ENCODE assay signal across 13 mouse cellular contexts in the genomic region with DNA sequence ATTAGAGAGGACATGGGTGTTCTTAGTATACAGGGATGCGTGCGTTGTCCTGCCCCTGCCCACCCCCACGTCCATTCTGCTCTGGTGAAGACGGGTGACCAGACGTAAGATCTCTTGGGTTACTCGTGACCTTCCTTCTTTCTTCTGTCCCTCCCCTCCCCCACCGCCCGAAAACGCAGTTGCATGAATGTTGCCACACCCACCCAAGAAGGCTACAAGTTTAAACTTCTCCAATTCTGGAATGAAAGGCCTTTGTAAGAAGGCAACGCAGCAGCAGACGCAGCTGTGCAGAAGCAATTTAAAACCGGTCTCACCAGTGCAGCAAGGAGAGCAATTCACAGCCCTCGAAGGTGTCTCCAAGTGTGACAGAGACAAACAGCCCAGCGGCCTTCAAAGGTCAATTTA. TPM values are rescaled to one million over a fixed set of nuclear protein-coding genes. Genes with fewer than 3 reads are reported as not detected.
DNase-seq lines count a peak whose midpoint lies in the region; ATAC-seq and TF ChIP-seq lines count a peak whose summit lies in the region.
"Had no signal": no experiment of that assay in that cellular context is flagged by ENCODE, and none has a peak within 500 bp of the region (broad histone marks: within the 10 kb centered on the region; RNA-seq: fewer than 3 reads in every experiment).

No protein-coding gene starts in this region.

- no peak for ATAC-seq in liver, embryonic 15.5 days (ENCODE audit: insufficient read depth)
- no peak for ATAC-seq in liver, embryonic 11.5 days (replicated peaks; ENCODE audit: low FRiP score)
- ATAC-seq in granulocyte monocyte progenitor cell, adult 5-6 weeks (replicated peaks; ENCODE audit: poor library complexity, severe bottlenecking) = peak; percentile 73
- peak; percentile 79 for ATAC-seq in lung, embryonic 14.5 days (ENCODE audit: insufficient read depth)
- no peak for ATAC-seq in activated CD4-positive, CD25-positive, alpha-beta regulatory T cell, adult 4 months
- ATAC-seq: midbrain, embryonic 13.5 days had no signal

- H3K9me3 ChIP-seq in liver, embryonic 15.5 days (replicated peaks) = no peaks in the 10 kb centered on the region
- H3K9me3 ChIP-seq in liver, embryonic 11.5 days (ENCODE audit: control insufficient read depth, low read length) = no peaks in the 10 kb centered on the region
- H3K9me3 ChIP-seq in lung, embryonic 14.5 days (ENCODE audit: low read depth, low read length) = no peaks in the 10 kb centered on the region
- H3K9me3 ChIP-seq: midbrain, embryonic 13.5 days had no signal

- H3K9ac ChIP-seq in liver, embryonic 15.5 days = no peak overlapping the region
- no peak overlapping the region for H3K9ac ChIP-seq in liver, embryonic 11.5 days (ENCODE audit: low read depth, low read length)
- no peak overlapping the region for H3K9ac ChIP-seq in lung, embryonic 14.5 days
- H3K9ac ChIP-seq: midbrain, embryonic 13.5 days had no signal

- H3K4me2 ChIP-seq in liver, embryonic 15.5 days = peak overlapping the region; percentile 10; the same call in 1 of the 2 replicates
- H3K4me2 ChIP-seq in liver, embryonic 11.5 days = no peak overlapping the region
- peak overlapping the region; percentile 42 for H3K4me2 ChIP-seq in lung, embryonic 14.5 days
- H3K4me2 ChIP-seq: midbrain, embryonic 13.5 days had no signal

- H3K27me3 ChIP-seq in liver, embryonic 15.5 days = no peaks in the 10 kb centered on the region
- H3K27me3 ChIP-seq in liver, embryonic 11.5 days (replicated peaks; ENCODE audit: control insufficient read depth, insufficient read depth, low read length) = no peaks in the 10 kb centered on the region
- no peaks in the 10 kb centered on the region for H3K27me3 ChIP-seq in lung, embryonic 14.5 days (ENCODE audit: insufficient read depth, low read length)
- H3K27me3 ChIP-seq: CH12.LX; midbrain, embryonic 13.5 days had no signal

- H3K36me3 ChIP-seq in liver, embryonic 15.5 days (replicated peaks) = no peaks in the 10 kb centered on the region
- H3K36me3 ChIP-seq in liver, embryonic 11.5 days (ENCODE audit: control insufficient read depth, insufficient read depth, low read length) = no peaks in the 10 kb centered on the region
- no peaks in the 10 kb centered on the region for H3K36me3 ChIP-seq in lung, embryonic 14.5 days (ENCODE audit: insufficient read depth)
- H3K36me3 ChIP-seq: midbrain, embryonic 13.5 days had no signal

- H3K27ac ChIP-seq in liver, embryonic 15.5 days (replicated peaks) = no peak overlapping the region
- H3K27ac ChIP-seq in liver, embryonic 11.5 days (ENCODE audit: low read depth, low read length) = no peak overlapping the region
- H3K27ac ChIP-seq in lung, embryonic 14.5 days (ENCODE audit: low read depth) = peak overlapping the region; percentile 43; the same call in 1 of the 2 replicates
- H3K27ac ChIP-seq: midbrain, embryonic 13.5 days had no signal

- H3K4me3 ChIP-seq in liver, embryonic 15.5 days (replicated peaks) = no peak overlapping the region
- H3K4me3 ChIP-seq in liver, embryonic 11.5 days (ENCODE audit: low read depth, low read length) = no peak overlapping the region
- no peak overlapping the region for H3K4me3 ChIP-seq in lung, embryonic 14.5 days (ENCODE audit: low read depth, low read length)
- H3K4me3 ChIP-seq: midbrain, embryonic 13.5 days had no signal

- no peak for DNase-seq in liver, embryonic 11.5 days (ENCODE audit: low spot score)
- peak; percentile 73 for DNase-seq in lung, embryonic 14.5 days
- peak; percentile 60 for DNase-seq in testis, postnatal 10 days (ENCODE audit: low spot score)
- no peak for DNase-seq in left cerebral cortex, adult 9 months (ENCODE audit: low spot score in 2 of 2)
- no peak for DNase-seq in thymus, postnatal 4 days
- DNase-seq: adrenal gland, postnatal 25 days; thymus, adult 18-20 months had no signal

- H3K4me1 ChIP-seq in liver, embryonic 15.5 days (replicated peaks) = 0 out of 2 replicates have a peak, but pooled peaks cover 4% of the 10 kb centered on the region
- no peaks in the 10 kb centered on the region for H3K4me1 ChIP-seq in liver, embryonic 11.5 days (replicated peaks; ENCODE audit: control insufficient read depth, insufficient read depth, low read length)
- H3K4me1 ChIP-seq in lung, embryonic 14.5 days (ENCODE audit: insufficient read depth) = no peaks in the 10 kb centered on the region
- H3K4me1 ChIP-seq: midbrain, embryonic 13.5 days had no signal

- WGBS in liver, embryonic 15.5 days (ENCODE audit: insufficient replicate concordance) = 46% methylated on average over 14 of the region's 14 CpGs
- 45% methylated on average over 14 of the region's 14 CpGs for WGBS in liver, embryonic 11.5 days
- WGBS in lung, embryonic 14.5 days = 39% methylated on average over 14 of the region's 14 CpGs

- no peak for TF ChIP-seq CTCF in lung, embryonic 14.5 days (IDR thresholded peaks at IDR 0.05; ENCODE audit: low read depth)

RNA-seq across cellular contexts. Expression of a gene that starts 16.0 kb away (rescaled TPM):
- polyA plus RNA-seq in liver, embryonic 15.5 days (2015; fragmentation: Nextera tagmentation; extraction: Ambion mirVana) = not detected in 2 replicates
- polyA plus RNA-seq in liver, embryonic 11.5 days (2014; fragmentation: Nextera tagmentation; extraction: Ambion mirVana) = 0.27 TPM in 1 of 2 replicates, not detected in the other
- not detected in 2 replicates for total RNA-seq in granulocyte monocyte progenitor cell, adult 5-6 weeks (2014; fragmentation: Nextera tagmentation)
- total RNA-seq in granulocyte monocyte progenitor cell, adult 5-6 weeks (2017) = not detected in 2 replicates
- not detected in 2 replicates for polyA plus RNA-seq in lung, embryonic 14.5 days (2014; fragmentation: Nextera tagmentation; extraction: Ambion mirVana)
- polyA plus RNA-seq in activated CD4-positive, CD25-positive, alpha-beta regulatory T cell, adult 4 months (2017; shearing (Covaris generic)) = 1 to 10 TPM; 1.2 to 1.5 TPM
- total RNA-seq: adrenal gland, postnatal 25 days; CH12.LX; heart, adult 8-10 months had no signal

RNA-seq across cellular contexts. Expression of a gene that starts 40.1 kb away (rescaled TPM):
- 5.6 and 5.7 TPM in 2 replicates for polyA plus RNA-seq in liver, embryonic 15.5 days (2015; fragmentation: Nextera tagmentation; extraction: Ambion mirVana)
- polyA plus RNA-seq in liver, embryonic 11.5 days (2014; fragmentation: Nextera tagmentation; extraction: Ambion mirVana) = 12.6 and 13.5 TPM in 2 replicates
- total RNA-seq in granulocyte monocyte progenitor cell, adult 5-6 weeks (2014; fragmentation: Nextera tagmentation) = 9.1 and 22.1 TPM in 2 replicates
- total RNA-seq in granulocyte monocyte progenitor cell, adult 5-6 weeks (2017) = 4.7 and 6.7 TPM in 2 replicates
- polyA plus RNA-seq in lung, embryonic 14.5 days (2014; fragmentation: Nextera tagmentation; extraction: Ambion mirVana) = 6.7 and 9.2 TPM in 2 replicates
- polyA plus RNA-seq in activated CD4-positive, CD25-positive, alpha-beta regulatory T cell, adult 4 months (2017; shearing (Covaris generic)) = 10 to 100 TPM; 25.8 to 38.1 TPM

Comparison
In these comparisons a context has a peak if more than half of its experiments do, and no peak if none do; other contexts are left out.
1. ATAC-seq: peak in granulocyte monocyte progenitor cell, adult 5-6 weeks (single experiment) and lung, embryonic 14.5 days (single experiment); none in liver, embryonic 15.5 days (single experiment), liver, embryonic 11.5 days (single experiment) and activated CD4-positive, CD25-positive, alpha-beta regulatory T cell, adult 4 months (single experiment).
2. DNase-seq: peak in lung, embryonic 14.5 days (single experiment) and testis, postnatal 10 days (single experiment); none in liver, embryonic 11.5 days (single experiment), left cerebral cortex, adult 9 months (0 of 2) and thymus, postnatal 4 days (single experiment).